ENCODE assay signal across 12 mouse cellular contexts in the genomic region with DNA sequence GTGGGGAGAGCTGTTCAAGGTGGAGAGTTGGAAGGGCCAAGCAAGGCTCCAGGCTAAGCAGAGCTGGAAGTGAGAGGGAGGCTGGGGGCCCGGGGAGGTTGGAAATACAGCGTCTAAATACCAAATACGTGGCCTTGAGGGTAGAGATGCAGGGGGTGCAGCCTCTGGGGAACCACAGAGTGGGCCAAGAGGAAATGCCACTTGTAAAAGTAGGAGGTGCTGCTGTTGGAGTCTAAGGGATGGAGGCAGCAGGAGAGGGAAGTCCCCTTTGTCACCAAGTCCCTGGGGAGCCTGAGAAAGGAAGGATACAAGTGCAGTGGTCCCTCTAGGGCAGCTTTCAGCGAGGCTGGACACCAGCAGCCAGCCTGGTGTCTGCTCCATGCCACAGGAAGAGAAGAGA.
DNase-seq lines count a peak whose midpoint lies in the region; ATAC-seq and TF ChIP-seq lines count a peak whose summit lies in the region.
"Had no signal": no experiment of that assay in that cellular context is flagged by ENCODE, and none has a peak within 500 bp of the region (broad histone marks: within the 10 kb centered on the region; RNA-seq: fewer than 3 reads in every experiment).

No protein-coding gene starts in this region.

- no peak for TF ChIP-seq CTCF in E14TG2a.4 (conservative IDR thresholded peaks at IDR 0.05; ENCODE audit: low read length)

- no peak overlapping the region for H3K4me3 ChIP-seq in heart, embryonic 13.5 days
- no peak overlapping the region for H3K4me3 ChIP-seq in liver, embryonic 12.5 days
- peak overlapping the region; percentile 23; the same call in 1 of the 2 replicates for H3K4me3 ChIP-seq in E14TG2a.4 (replicated peaks; ENCODE audit: low read length)
- H3K4me3 ChIP-seq: intestine, embryonic 15.5 days had no signal

- 38% methylated on average over 4 of the region's 4 CpGs for WGBS in heart, embryonic 13.5 days
- 30% methylated on average over 4 of the region's 4 CpGs for WGBS in liver, embryonic 12.5 days (ENCODE audit: insufficient replicate concordance)

- H3K4me1 ChIP-seq in heart, embryonic 13.5 days = peaks cover 75% of the 10 kb centered on the region
- peaks cover 97% of the 10 kb centered on the region for H3K4me1 ChIP-seq in liver, embryonic 12.5 days
- H3K4me1 ChIP-seq in E14TG2a.4 (replicated peaks; ENCODE audit: low read depth, low read length) = peaks cover 93% of the 10 kb centered on the region

- H3K27me3 ChIP-seq in heart, embryonic 13.5 days (replicated peaks) = no peaks in the 10 kb centered on the region
- no peaks in the 10 kb centered on the region for H3K27me3 ChIP-seq in liver, embryonic 12.5 days (replicated peaks)
- H3K27me3 ChIP-seq in E14TG2a.4 (ENCODE audit: insufficient read depth, low read length) = peaks cover 13% of the 10 kb centered on the region
- H3K27me3 ChIP-seq: intestine, embryonic 15.5 days had no signal

- H3K9ac ChIP-seq in heart, embryonic 13.5 days = peak overlapping the region; percentile 66
- peak overlapping the region; percentile 10; the same call in 1 of the 2 replicates for H3K9ac ChIP-seq in liver, embryonic 12.5 days
- H3K9ac ChIP-seq: intestine, embryonic 15.5 days had no signal

- 0 out of 2 replicates have a peak overlapping the region, but pooled peaks have one; percentile 20 for H3K4me2 ChIP-seq in heart, embryonic 13.5 days
- 0 out of 2 replicates have a peak overlapping the region, but pooled peaks have one; percentile 8 for H3K4me2 ChIP-seq in liver, embryonic 12.5 days
- H3K4me2 ChIP-seq: intestine, embryonic 15.5 days had no signal

- H3K9me3 ChIP-seq in heart, embryonic 13.5 days = no peaks in the 10 kb centered on the region
- H3K9me3 ChIP-seq in liver, embryonic 12.5 days (replicated peaks) = no peaks in the 10 kb centered on the region
- H3K9me3 ChIP-seq in E14TG2a.4 (ENCODE audit: low read length) = no peaks in the 10 kb centered on the region
- H3K9me3 ChIP-seq: intestine, embryonic 15.5 days had no signal

- H3K36me3 ChIP-seq in heart, embryonic 13.5 days = no peaks in the 10 kb centered on the region
- H3K36me3 ChIP-seq in liver, embryonic 12.5 days = peaks cover 33% of the 10 kb centered on the region
- H3K36me3 ChIP-seq in E14TG2a.4 (ENCODE audit: insufficient read depth, low read length) = no peaks in the 10 kb centered on the region
- H3K36me3 ChIP-seq: intestine, embryonic 15.5 days had no signal

- H3K27ac ChIP-seq in heart, embryonic 13.5 days (replicated peaks) = peak overlapping the region; percentile 88
- no peak overlapping the region; the same call in 1 of the 2 replicates for H3K27ac ChIP-seq in liver, embryonic 12.5 days

- no peak for DNase-seq in heart, adult 18-20 months
- no peak for DNase-seq in liver
- no peak for DNase-seq in spleen, adult 12 weeks (ENCODE audit: low spot score)
- DNase-seq: kidney, postnatal 10 days; layer of hippocampus, adult 9-11 months; lung, postnatal 10 days; right cerebral cortex, postnatal 14 days had no signal

- no peak for ATAC-seq in heart, embryonic 13.5 days (ENCODE audit: extremely low read depth, insufficient number of reproducible peaks, low FRiP score, low TSS enrichment)
- ATAC-seq in liver, embryonic 12.5 days = no peak
- peak; percentile 45 to 60 for ATAC-seq in hematopoietic stem cell, adult 5-6 weeks (replicated peaks in 1 of 2; ENCODE audit: insufficient read depth in 1 of 2, low FRiP score in 2 of 2, low TSS enrichment in 1 of 2, low read depth in 1 of 2, poor library complexity in 2 of 2, severe bottlenecking in 2 of 2)

Comparison
In these comparisons a context has a peak if more than half of its experiments do, and no peak if none do; other contexts are left out.
1. ATAC-seq: peak in hematopoietic stem cell, adult 5-6 weeks (2 of 2); none in heart, embryonic 13.5 days (single experiment) and liver, embryonic 12.5 days (single experiment).